Mouse (Mus musculus) C2C12 (cell line): Measurements from ENCODE around the gene D630036H23Rik. TPM values are rescaled to one million over a fixed set of nuclear protein-coding genes. Genes with fewer than 3 reads are reported as not detected.

Source experiments
- H3K27me3 ChIP-seq: one replicate; pipeline ENCODE4 v1.6.1; 2011; ENCODE audit not compliant: control insufficient read depth, insufficient read depth, insufficient read length
- H3K36me3 ChIP-seq: one replicate; pipeline ENCODE4 v1.6.1; 2011; ENCODE audit not compliant: control insufficient read depth, insufficient read depth
- H3K4me3 ChIP-seq: one replicate; pipeline ENCODE4 v1.5.1; 2011; ENCODE audit warnings: mild to moderate bottlenecking, control low read depth; ENCODE audit not compliant: poor library complexity, insufficient read depth, severe bottlenecking
- H3K79me2 ChIP-seq: one replicate; pipeline ENCODE4 v1.6.1; 2011; ENCODE audit not compliant: control insufficient read depth, insufficient read depth
- H3K79me3 ChIP-seq: one replicate; pipeline ENCODE4 v1.6.1; 2011; ENCODE audit warnings: low read depth, control low read depth
- H3ac ChIP-seq: one replicate; pipeline ENCODE3; 2011; ENCODE audit warnings: low read depth; ENCODE audit not compliant: control insufficient read depth, insufficient read length
- CEBPB ChIP-seq: IDR thresholded peaks from one replicate; pipeline ENCODE4 v1.6.1; 2011; ENCODE audit warnings: low read depth, mild to moderate bottlenecking, control low read depth, moderate library complexity
- CTCF ChIP-seq: IDR thresholded peaks from one replicate; pipeline ENCODE4 v1.5.1; 2011; ENCODE audit not compliant: control insufficient read depth, insufficient read depth, insufficient read length
- FOSL1 ChIP-seq: IDR thresholded peaks from one replicate; pipeline ENCODE4 v1.8.0; 2011; ENCODE audit warnings: mild to moderate bottlenecking, low read length; ENCODE audit not compliant: poor library complexity, insufficient read depth, severe bottlenecking
- MAX ChIP-seq: IDR thresholded peaks from one replicate; pipeline ENCODE4 v1.6.1; 2011; ENCODE audit warnings: mild to moderate bottlenecking, control low read depth
- MYOD1 ChIP-seq: IDR thresholded peaks from one replicate; pipeline ENCODE4 v1.6.1; 2011; ENCODE audit warnings: low read depth; ENCODE audit not compliant: control insufficient read depth, insufficient read length
- MYOG ChIP-seq: IDR thresholded peaks from one replicate; pipeline ENCODE4 v1.6.1; 2011; ENCODE audit not compliant: control insufficient read depth, insufficient read length; ENCODE audit errors: extremely low read depth
- USF1 ChIP-seq: IDR thresholded peaks from one replicate; pipeline ENCODE4 v1.6.1; 2011; ENCODE audit warnings: low read depth, mild to moderate bottlenecking, control low read depth, moderate library complexity
- polyA plus RNA-seq: library from polyadenylated mRNA; unstranded; fragments of >200 nt; fragmentation: generic; extraction: Trizol; gene quantifications from one replicate; pipeline ENCODE4 v1.2.1, GENCODE M21; 2012; ENCODE audit warnings: missing spikeins

D630036H23Rik gene
- polyA plus RNA-seq, 1 experiment = 0.43 TPM

DNA sequence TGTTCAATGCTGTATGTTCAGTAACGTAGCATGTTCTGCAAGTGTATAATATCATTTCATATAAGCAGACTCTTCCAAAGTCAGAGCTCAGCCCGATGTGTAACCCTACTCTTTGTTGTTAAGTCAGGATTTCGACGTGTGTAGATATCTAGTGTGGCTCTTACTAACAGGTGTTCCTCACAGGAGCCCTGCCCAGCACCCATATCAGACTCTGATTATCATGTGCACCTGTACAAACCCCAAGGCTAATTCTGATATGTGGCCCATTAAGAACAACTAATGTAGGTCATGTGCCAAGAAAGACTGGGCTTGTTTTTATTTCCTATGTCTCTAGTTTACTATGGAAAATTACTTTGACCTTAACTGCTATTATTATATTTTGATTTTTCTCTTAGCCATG is 18.0 kb downstream of the D630036H23Rik start:
- Histone ChIP-seq H3K36me3 (no peaks in the 10 kb centered on the region), H3K79me3 (no peaks in the 10 kb centered on the region), H3K4me3 (no peak overlapping the region), H3K79me2 (no peaks in the 10 kb centered on the region), H3ac (no peak overlapping the region), H3K27me3 (no peaks in the 10 kb centered on the region)
- no peak for TF ChIP-seq MYOG
- TF ChIP-seq MYOD1 = no peak
- no peak for TF ChIP-seq MAX
- TF ChIP-seq USF1 = no peak
- TF ChIP-seq CTCF = no peak
- TF ChIP-seq FOSL1 = no peak
- TF ChIP-seq CEBPB = no peak

DNA sequence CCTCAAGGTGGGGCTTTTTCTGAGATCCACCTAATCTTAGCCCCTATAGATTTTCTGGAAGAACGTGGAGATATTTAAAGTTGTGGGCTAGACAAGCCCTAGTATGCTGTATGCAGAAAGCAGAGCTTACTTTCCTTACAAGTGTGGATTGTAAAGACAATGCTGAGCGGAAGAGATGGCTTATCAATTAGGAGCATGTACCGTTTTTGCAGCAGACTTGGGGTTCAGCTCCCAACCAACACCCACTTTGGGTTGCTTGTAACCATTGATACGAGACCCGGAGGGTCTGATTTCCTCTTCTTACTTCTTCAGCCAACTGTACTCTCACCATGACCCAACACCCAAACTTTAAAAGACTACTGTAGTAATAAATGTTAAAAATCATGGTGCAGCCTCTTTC is 21.3 kb downstream of the D630036H23Rik start:
- TF ChIP-seq FOSL1 (no peak), CEBPB (no peak), MYOG (no peak), MYOD1 (no peak), MAX (no peak), CTCF (no peak), USF1 (no peak)
- Histone ChIP-seq H3K36me3 (no peaks in the 10 kb centered on the region), H3K4me3 (no peak overlapping the region), H3K79me3 (no peaks in the 10 kb centered on the region), H3K27me3 (no peaks in the 10 kb centered on the region), H3ac (no peak overlapping the region), H3K79me2 (no peaks in the 10 kb centered on the region)

DNA sequence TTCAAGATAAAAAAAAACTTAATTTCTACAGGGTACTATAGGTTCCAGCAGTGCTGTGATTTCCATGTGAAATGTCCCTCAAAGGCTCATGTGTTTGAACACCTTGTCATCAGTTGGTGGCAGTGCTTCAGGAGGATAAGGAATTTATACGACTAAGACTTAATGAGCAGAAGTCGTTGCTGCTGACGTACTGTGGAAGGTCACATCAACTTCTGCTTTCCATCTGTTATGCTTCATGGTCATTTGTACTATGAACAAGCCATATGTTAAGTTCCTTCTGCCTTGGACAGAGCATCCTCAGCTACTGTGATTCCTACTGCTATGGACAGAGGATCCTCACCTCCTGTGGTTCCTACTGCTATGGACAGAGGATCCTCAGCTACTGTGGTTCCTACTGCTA is 21.9 kb downstream of the D630036H23Rik start:
- Histone ChIP-seq H3K27me3 (no peaks in the 10 kb centered on the region), H3K79me2 (no peaks in the 10 kb centered on the region), H3K4me3 (no peak overlapping the region), H3K79me3 (no peaks in the 10 kb centered on the region), H3K36me3 (no peaks in the 10 kb centered on the region), H3ac (no peak overlapping the region)
- TF ChIP-seq USF1 = no peak

DNA sequence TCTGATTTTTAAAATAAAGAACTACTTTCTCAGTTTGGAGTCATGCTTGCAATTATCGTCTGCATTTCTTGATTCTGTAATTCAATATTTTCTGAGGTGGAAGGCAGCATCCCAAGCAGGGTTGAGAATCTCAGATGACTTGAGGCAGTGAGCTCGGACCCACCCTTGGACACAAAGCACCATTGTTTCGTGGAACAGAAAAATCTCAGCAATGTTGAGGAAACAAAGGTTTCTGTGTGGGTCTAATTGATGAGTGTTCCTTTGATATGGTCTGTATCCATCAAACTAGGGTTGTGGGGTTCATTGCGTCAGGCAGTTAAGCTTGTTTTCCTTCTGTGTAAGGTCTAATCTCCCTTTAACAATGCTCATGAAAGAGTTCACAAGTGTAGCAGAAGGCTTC is 37.9 kb downstream of the D630036H23Rik start:
- no peak overlapping the region for H3K4me3 ChIP-seq
- TF ChIP-seq CTCF = no peak
- TF ChIP-seq USF1 = no peak
- TF ChIP-seq CEBPB = no peak
- no peak for TF ChIP-seq FOSL1
- TF ChIP-seq MYOG = no peak
- TF ChIP-seq MAX = no peak
- no peak for TF ChIP-seq MYOD1

DNA sequence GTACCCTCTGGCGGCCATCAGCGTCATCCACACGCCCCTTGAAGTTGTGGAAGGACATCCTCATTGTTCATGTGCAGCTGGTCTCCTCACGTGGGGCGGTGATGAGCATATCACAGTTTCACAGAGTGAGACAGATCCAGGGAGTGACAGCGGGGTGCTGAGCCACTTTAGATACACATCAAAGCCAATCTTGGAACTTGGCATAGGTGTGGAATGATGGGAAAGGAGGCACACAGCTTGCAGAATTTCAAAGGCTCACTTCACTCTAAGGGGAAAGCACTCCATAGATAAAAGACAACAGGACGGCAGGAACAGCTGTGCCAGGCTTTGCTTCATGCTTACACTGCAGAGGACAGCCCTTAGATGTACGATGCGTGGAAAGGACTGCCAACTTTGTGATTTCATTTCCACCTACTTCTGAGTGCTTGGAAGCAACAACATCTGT is 48.1 kb downstream of the D630036H23Rik start:
- no peak for TF ChIP-seq MAX
- TF ChIP-seq USF1 = no peak
- TF ChIP-seq CEBPB = no peak
- no peak for TF ChIP-seq MYOD1
- TF ChIP-seq MYOG = no peak
- no peak for TF ChIP-seq CTCF
- no peak for TF ChIP-seq FOSL1

More for the DNA sequence above, 37.9 kb downstream of the D630036H23Rik start:
- no peaks in the 10 kb centered on the region for H3K79me2 ChIP-seq
- H3K36me3 ChIP-seq = no peaks in the 10 kb centered on the region
- no peaks in the 10 kb centered on the region for H3K79me3 ChIP-seq
- no peak overlapping the region for H3ac ChIP-seq
- H3K27me3 ChIP-seq = no peaks in the 10 kb centered on the region

DNA sequence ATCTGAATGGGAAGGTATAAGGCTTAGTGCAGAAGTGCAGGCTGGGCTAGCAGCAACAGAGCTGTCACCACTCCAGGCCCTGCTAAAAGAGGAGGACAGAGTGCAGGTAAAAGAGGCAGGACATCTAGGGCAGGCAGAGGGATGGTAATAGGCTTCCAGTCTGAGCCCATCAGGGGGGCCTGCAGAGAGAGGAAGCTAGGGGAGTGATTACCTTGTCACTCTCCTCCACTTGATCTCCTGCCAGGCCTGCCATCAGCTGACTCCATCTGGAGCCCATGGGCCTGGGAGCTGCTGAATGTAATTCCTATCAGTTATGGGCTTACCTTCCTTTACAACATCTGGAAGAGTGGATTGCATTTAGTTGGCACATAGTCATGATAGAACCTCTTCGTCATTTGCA is 49.3 kb downstream of the D630036H23Rik start:
- Histone ChIP-seq H3K36me3 (no peaks in the 10 kb centered on the region), H3ac (no peak overlapping the region)

More for the DNA sequence above, 48.1 kb downstream of the D630036H23Rik start:
- no peaks in the 10 kb centered on the region for H3K79me2 ChIP-seq
- no peak overlapping the region for H3K4me3 ChIP-seq
- no peaks in the 10 kb centered on the region for H3K79me3 ChIP-seq
- H3K27me3 ChIP-seq = no peaks in the 10 kb centered on the region
- no peaks in the 10 kb centered on the region for H3K36me3 ChIP-seq
- no peak overlapping the region for H3ac ChIP-seq

More for the DNA sequence above, 49.3 kb downstream of the D630036H23Rik start:
- no peaks in the 10 kb centered on the region for H3K79me3 ChIP-seq
- TF ChIP-seq FOSL1 (no peak), MAX (no peak), CEBPB (no peak), MYOG (no peak), MYOD1 (no peak), CTCF (no peak), USF1 (no peak)
- no peak overlapping the region for H3K4me3 ChIP-seq
- no peaks in the 10 kb centered on the region for H3K27me3 ChIP-seq
- no peaks in the 10 kb centered on the region for H3K79me2 ChIP-seq

Other genes with a start within 250 kb of the D630036H23Rik start
- 8.3 TPM for gene Ankmy2, start 225.1 kb downstream of the D630036H23Rik start, polyA plus RNA-seq
- gene Bzw2, start 224.1 kb downstream of the D630036H23Rik start, polyA plus RNA-seq = 101 TPM
- not detected for gene Lrrc72, start 128.8 kb downstream of the D630036H23Rik start, polyA plus RNA-seq
- not detected for gene Sostdc1, start 68.0 kb downstream of the D630036H23Rik start, polyA plus RNA-seq
- gene Ispd, start 731 bp downstream of the D630036H23Rik start, polyA plus RNA-seq = 1.4 TPM